In genomic region chr13:12369041-12369621, GRCm38 (mm10) we compare ENCODE assay signal across 9 mouse cellular contexts. TPM values are rescaled to one million over a fixed set of nuclear protein-coding genes. Genes with fewer than 3 reads are reported as not detected.
DNase-seq lines count a peak whose midpoint lies in the region; ATAC-seq and TF ChIP-seq lines count a peak whose summit lies in the region.
"Had no signal": no experiment of that assay in that cellular context is flagged by ENCODE, and none has a peak within 500 bp of the region (broad histone marks: within the 10 kb centered on the region; RNA-seq: fewer than 3 reads in every experiment).

No protein-coding gene starts in this region.

- H3K4me2 ChIP-seq in intestine, postnatal 0 days (replicated peaks; ENCODE audit: low read depth): peak overlapping the region; percentile 32; the same call in 1 of the 2 replicates
- H3K4me2 ChIP-seq in intestine, embryonic 16.5 days (ENCODE audit: low read depth, low read length): no peak overlapping the region

- H3K9me3 ChIP-seq in intestine, postnatal 0 days (ENCODE audit: control insufficient read depth): no peaks in the 10 kb centered on the region
- H3K9me3 ChIP-seq in intestine, embryonic 16.5 days (ENCODE audit: control insufficient read depth, low read length): no peaks in the 10 kb centered on the region

- ATAC-seq in intestine, postnatal 0 days: no peak
- no peak for ATAC-seq in intestine, embryonic 16.5 days

- WGBS in intestine, postnatal 0 days: 37% methylated on average over 8 of the region's 8 CpGs
- WGBS in intestine, embryonic 16.5 days: 44% methylated on average over 8 of the region's 8 CpGs
- WGBS in thymus, adult 2 months: 90% methylated on average over 8 of the region's 8 CpGs

- intact Hi-C loops in left cerebral cortex, postnatal 25 days (cut with DNase I): no loop called here

- H3K4me1 ChIP-seq in intestine, postnatal 0 days (replicated peaks; ENCODE audit: control insufficient read depth, insufficient read depth, low read length): no peaks in the 10 kb centered on the region
- H3K4me1 ChIP-seq in intestine, embryonic 16.5 days (ENCODE audit: control insufficient read depth, insufficient read depth, low read length): peaks cover 3% of the 10 kb centered on the region; the same call in 1 of the 2 replicates
- no peaks in the 10 kb centered on the region for H3K4me1 ChIP-seq in thymus, adult 2 months (replicated peaks; ENCODE audit: control insufficient read depth, insufficient read depth, low read length)

- no peak overlapping the region for H3K9ac ChIP-seq in intestine, postnatal 0 days (ENCODE audit: low read depth, low read length)
- no peak overlapping the region for H3K9ac ChIP-seq in intestine, embryonic 16.5 days (ENCODE audit: low read depth, low read length)

- H3K4me3 ChIP-seq in intestine, postnatal 0 days (ENCODE audit: low read depth, low read length): no peak overlapping the region
- H3K4me3 ChIP-seq in intestine, embryonic 16.5 days (ENCODE audit: low read length): no peak overlapping the region
- no peak overlapping the region for H3K4me3 ChIP-seq in layer of hippocampus, adult 2 months
- no peak overlapping the region for H3K4me3 ChIP-seq in thymus, adult 2 months (ENCODE audit: control insufficient read depth, insufficient read depth, low read length)

- peak; percentile 74 for DNase-seq in adrenal gland, postnatal 10 days
- peak; percentile 76 to 77 for DNase-seq in heart, adult 18-20 months
- DNase-seq in kidney, postnatal 36 days: peak; percentile 24 to 46
- DNase-seq in layer of hippocampus, adult 2 months (ENCODE audit: low spot score in 2 of 2): no peak
- no peak for DNase-seq in thymus, adult 2 months
- no peak for DNase-seq in left cerebral cortex, postnatal 25 days (ENCODE audit: low spot score in 2 of 2)
- DNase-seq: right cerebral cortex, adult 18-20 months had no signal

- H3K27ac ChIP-seq in intestine, postnatal 0 days (ENCODE audit: low read depth, low read length): no peak overlapping the region
- no peak overlapping the region for H3K27ac ChIP-seq in intestine, embryonic 16.5 days (ENCODE audit: low read length)
- no peak overlapping the region for H3K27ac ChIP-seq in layer of hippocampus, adult 2 months
- no peak overlapping the region for H3K27ac ChIP-seq in thymus, adult 2 months (ENCODE audit: control insufficient read depth, insufficient read depth, low read length)

- no peaks in the 10 kb centered on the region for H3K27me3 ChIP-seq in intestine, postnatal 0 days (replicated peaks; ENCODE audit: control insufficient read depth, insufficient read depth, low read length)
- no peaks in the 10 kb centered on the region for H3K27me3 ChIP-seq in intestine, embryonic 16.5 days (replicated peaks; ENCODE audit: control insufficient read depth, insufficient read depth, low read length)
- H3K27me3 ChIP-seq in thymus, adult 2 months (ENCODE audit: control insufficient read depth, insufficient read depth, low read length): no peaks in the 10 kb centered on the region

- no peaks in the 10 kb centered on the region for H3K36me3 ChIP-seq in intestine, postnatal 0 days (ENCODE audit: control insufficient read depth, insufficient read depth)
- H3K36me3 ChIP-seq in intestine, embryonic 16.5 days (ENCODE audit: control insufficient read depth, insufficient read depth, low read length): no peaks in the 10 kb centered on the region
- no peaks in the 10 kb centered on the region for H3K36me3 ChIP-seq in thymus, adult 2 months (ENCODE audit: control insufficient read depth, insufficient read depth, low read length)

- no peak for TF ChIP-seq CTCF in intestine, postnatal 0 days (IDR thresholded peaks at IDR 0.05; ENCODE audit: low read depth)
- no peak for TF ChIP-seq CTCF in layer of hippocampus, adult 2 months (conservative IDR thresholded peaks at IDR 0.05)
- no peak for TF ChIP-seq CTCF in thymus, adult 2 months (IDR thresholded peaks at IDR 0.05; ENCODE audit: borderline replicate concordance, control insufficient read depth, extremely low read depth, insufficient read depth, low read length, poor library complexity)

- no peak for TF ChIP-seq POLR2A in thymus, adult 2 months (IDR thresholded peaks at IDR 0.05; ENCODE audit: control insufficient read depth, extremely low read depth, insufficient read depth, low read length, poor library complexity)

RNA-seq across cellular contexts. Expression of gene Heatr1, which starts 25.7 kb away (rescaled TPM):
- polyA plus RNA-seq in intestine, postnatal 0 days (2015; fragmentation: Nextera tagmentation; extraction: Ambion mirVana): 3.9 and 4.2 TPM in 2 replicates
- 10.8 and 11.2 TPM in 2 replicates for polyA plus RNA-seq in intestine, embryonic 16.5 days (2015; fragmentation: Nextera tagmentation; extraction: Ambion mirVana)
- total RNA-seq in adrenal gland, postnatal 10 days (2021): 10 to 100 TPM; 26.6 to 32.6 TPM
- total RNA-seq in heart, adult 18-20 months (2021): 10 to 100 TPM; 15.8 to 16.4 TPM
- 10 to 100 TPM; 28.9 to 36.9 TPM for total RNA-seq in layer of hippocampus, adult 2 months (2021)
- polyA plus RNA-seq in thymus, adult 2 months (2012; rRNA removed): 66.3 and 93.2 TPM in 2 replicates
- 10 to 100 TPM; 24.9 to 28.9 TPM for total RNA-seq in left cerebral cortex, postnatal 25 days (2021)

RNA-seq across cellular contexts. Expression of gene Actn2, which starts 28.6 kb away (rescaled TPM):
- 1.2 and 1.5 TPM in 2 replicates for polyA plus RNA-seq in intestine, postnatal 0 days (2015; fragmentation: Nextera tagmentation; extraction: Ambion mirVana)
- polyA plus RNA-seq in intestine, embryonic 16.5 days (2015; fragmentation: Nextera tagmentation; extraction: Ambion mirVana): 2.0 and 3.5 TPM in 2 replicates
- 100 to 1,000 TPM in 1 of 2 experiments, 10 to 100 TPM in 1; 43.7 to 240 TPM for total RNA-seq in adrenal gland, postnatal 10 days (2021)
- total RNA-seq in heart, adult 18-20 months (2021): 1,000 to 10,000 TPM; 1,714 to 1,786 TPM
- 10 to 100 TPM; 22.4 to 23.1 TPM for total RNA-seq in layer of hippocampus, adult 2 months (2021)
- 19.2 and 93.2 TPM in 2 replicates for polyA plus RNA-seq in thymus, adult 2 months (2012; rRNA removed)
- total RNA-seq in left cerebral cortex, postnatal 25 days (2021): 10 to 100 TPM in 1 of 2 experiments, 1 to 10 TPM in 1; 9.9 to 22.1 TPM

Comparison
In these comparisons a context has a peak if more than half of its experiments do, and no peak if none do; other contexts are left out.
1. DNase-seq: peak in adrenal gland, postnatal 10 days (single experiment), heart, adult 18-20 months (2 of 2) and kidney, postnatal 36 days (2 of 2); none in layer of hippocampus, adult 2 months (0 of 2), thymus, adult 2 months (single experiment) and left cerebral cortex, postnatal 25 days (0 of 2).
2. RNA of gene Actn2, which starts 28.6 kb away (total RNA-seq): 1,714 to 1,786 TPM in heart, adult 18-20 months; 43.7 to 240 TPM in adrenal gland, postnatal 10 days, 22.4 to 23.1 TPM in layer of hippocampus, adult 2 months and 9.9 to 22.1 TPM in left cerebral cortex, postnatal 25 days; every median in the first group is over 4 times any median in the second.